Mouse (Mus musculus) liver, embryonic 14.5 days (tissue): ENCODE data around the gene Myh1. TPM values are rescaled to one million over a fixed set of nuclear protein-coding genes. Genes with fewer than 3 reads are reported as not detected.

ENCODE experiments used
- ATAC-seq: fragments of 200-750 bp; cut with Nextera tagmentation; 2 replicates; pipeline ENCODE4 v1.8.0; 2017; ENCODE audit warnings: moderate number of reproducible peaks, mild to moderate bottlenecking, moderate library complexity; ENCODE audit not compliant: insufficient read depth
- DNase-seq, 3 experiments: peaks; one replicate each; pipeline ENCODE4 v3.0.0-alpha.2; 2012 to 2013; ENCODE audit warnings: low read depth in 3 of 3, low spot score in 3 of 3
- H3K27ac ChIP-seq: fragments of 300-500 bp; sonication (generic); 2 replicates; pipeline ENCODE4 v1.5.1; 2014; ENCODE audit warnings: moderate library complexity, mild to moderate bottlenecking, control low read depth, inconsistent platforms
- H3K27me3 ChIP-seq: fragments of 300-500 bp; sonication (generic); 2 replicates; pipeline ENCODE4 v1.6.1; 2014; ENCODE audit warnings: mild to moderate bottlenecking, low read length, moderate library complexity; ENCODE audit not compliant: control insufficient read depth, insufficient read depth
- H3K36me3 ChIP-seq: fragments of 300-500 bp; sonication (generic); replicated peaks from 2 replicates; pipeline ENCODE4 v1.6.1; 2014; ENCODE audit warnings: low read depth; ENCODE audit not compliant: control insufficient read depth, insufficient read depth
- H3K4me1 ChIP-seq, 2 experiments: fragments of 200-500 bp in 1 of 2; fragments of 300-500 bp in 1 of 2; sonication (generic) in 1 of 2; replicated peaks; 2 replicates each; pipeline ENCODE4 v1.6.1; 2012 to 2014; ENCODE audit warnings: antibody characterized with exemption in 1 of 2, inconsistent platforms in 1 of 2, low read length in 1 of 2; ENCODE audit not compliant: control insufficient read depth in 2 of 2, insufficient read depth in 2 of 2
- H3K4me2 ChIP-seq: fragments of 300-500 bp; sonication (generic); 2 replicates; pipeline ENCODE4 v1.6.1; 2014; ENCODE audit warnings: low read depth, mild to moderate bottlenecking, control low read depth, moderate library complexity
- H3K4me3 ChIP-seq, 2 experiments: fragments of 200-500 bp in 1 of 2; fragments of 300-500 bp in 1 of 2; sonication (generic) in 1 of 2; 2 replicates each; pipeline ENCODE4 v1.5.1; 2012 to 2014; ENCODE audit warnings: low read depth in 2 of 2, low read length in 2 of 2, mild to moderate bottlenecking in 2 of 2, control low read depth in 1 of 2, inconsistent platforms in 1 of 2, moderate library complexity in 1 of 2; ENCODE audit not compliant: insufficient read depth in 1 of 2
- H3K9ac ChIP-seq: fragments of 300-500 bp; sonication (generic); replicated peaks from 2 replicates; pipeline ENCODE4 v1.6.1; 2014; ENCODE audit warnings: mild to moderate bottlenecking, control low read depth, moderate library complexity
- H3K9me3 ChIP-seq: fragments of 300-500 bp; sonication (generic); 2 replicates; pipeline ENCODE4 v1.6.1; 2016; ENCODE audit warnings: low read length, mixed read lengths; ENCODE audit not compliant: control insufficient read depth
- CTCF ChIP-seq: IDR thresholded peaks from 2 replicates; pipeline ENCODE4 v1.5.1; 2016; ENCODE audit warnings: antibody characterized with exemption, low read depth, control low read depth
- EP300 ChIP-seq: IDR thresholded peaks from 2 replicates; pipeline ENCODE4 v1.6.1; 2016; ENCODE audit warnings: antibody characterized with exemption, low read depth
- WGBS: fragments of 180-500 bp; shearing (Covaris S2); extraction: QIAGEN DNeasy Blood & Tissue Kit; methylation state at CpG from one replicate; pipeline ENCODE4 v1.1.7; 2014; ENCODE audit not compliant: insufficient replicate concordance; 5-methylcytosine and 5-hydroxymethylcytosine counted together
- polyA plus RNA-seq, 2 experiments: library from polyadenylated mRNA; depleted of rRNA in 1 of 2; stranded (reverse) in 1 of 2; unstranded in 1 of 2; fragments of >200 nt; fragmentation: Nextera tagmentation in 1 of 2; extraction: Ambion mirVana in 1 of 2; gene quantifications; 2 replicates each; pipeline versions ENCODE4 v1.2.1 to v1.2.3; 2012 to 2014

Myh1 gene
- polyA plus RNA-seq, 2 experiments = 0.01 TPM; not detected in 1

- 56% methylated on average over 3 of the region's 3 CpGs for whole genome bisulfite sequencing
- Histone ChIP-seq H3K9me3 (no peaks in the 10 kb centered on the region), H3K27me3 (no peaks in the 10 kb centered on the region), H3K4me3 (no peak overlapping the region), H3K36me3 (no peaks in the 10 kb centered on the region), H3K4me2 (no peak overlapping the region), H3K27ac (no peak overlapping the region), H3K9ac (no peak overlapping the region), H3K4me1 (no peaks in the 10 kb centered on the region)
- DNase-seq (no peak), ATAC-seq (no peak)
- TF ChIP-seq EP300 = no peak
- no peak for TF ChIP-seq CTCF
These were observed 28.9 kb downstream of the Myh1 start for GRCm38 (mm10) chr11:67228731-67229130.

- Histone ChIP-seq H3K9me3 (no peaks in the 10 kb centered on the region), H3K4me1 (no peaks in the 10 kb centered on the region), H3K27ac (no peak overlapping the region), H3K4me2 (no peak overlapping the region), H3K9ac (no peak overlapping the region), H3K4me3 (no peak overlapping the region), H3K27me3 (no peaks in the 10 kb centered on the region), H3K36me3 (no peaks in the 10 kb centered on the region)
- TF ChIP-seq EP300 (no peak), CTCF (no peak)
- WGBS = 56% methylated on average over 5 of the region's 5 CpGs
- no peak for ATAC-seq
- DNase-seq = no peak
These were observed 29.3 kb downstream of the Myh1 start for GRCm38 (mm10) chr11:67229166-67229565.

GRCm38 (mm10) chr11:67229946-67230345 lies 30.1 kb downstream of the Myh1 start:
- H3K9ac ChIP-seq = no peak overlapping the region
- no peaks in the 10 kb centered on the region for H3K36me3 ChIP-seq
- H3K4me1 ChIP-seq = no peaks in the 10 kb centered on the region
- ATAC-seq (no peak), DNase-seq (peak in 2 of 3 experiments; percentile 4 to 6)
- no peak for TF ChIP-seq CTCF
- H3K4me3 ChIP-seq = no peak overlapping the region
- H3K27me3 ChIP-seq = no peaks in the 10 kb centered on the region
- WGBS = 46% methylated on average over 2 of the region's 2 CpGs
- no peak overlapping the region for H3K4me2 ChIP-seq
- H3K27ac ChIP-seq = no peak overlapping the region
- H3K9me3 ChIP-seq = no peaks in the 10 kb centered on the region

- ATAC-seq (no peak), DNase-seq (peak in 1 of 3 experiments; percentile 3)
- Histone ChIP-seq H3K9me3 (no peaks in the 10 kb centered on the region), H3K27ac (no peak overlapping the region), H3K4me3 (no peak overlapping the region), H3K27me3 (no peaks in the 10 kb centered on the region), H3K9ac (no peak overlapping the region), H3K4me2 (no peak overlapping the region), H3K36me3 (no peaks in the 10 kb centered on the region), H3K4me1 (no peaks in the 10 kb centered on the region)
- WGBS = 46% methylated on average over 5 of the region's 5 CpGs
- TF ChIP-seq CTCF (peak; percentile 32; the same call in 1 of the 2 replicates), EP300 (no peak)
These were observed 35.9 kb downstream of the Myh1 start for GRCm38 (mm10) chr11:67235639-67236358.

GRCm38 (mm10) chr11:67236799-67237198 lies 36.9 kb downstream of the Myh1 start:
- H3K27ac ChIP-seq = no peak overlapping the region
- no peak overlapping the region for H3K4me3 ChIP-seq
- ATAC-seq (no peak), DNase-seq (no peak)
- 62% methylated on average over 9 of the region's 9 CpGs for WGBS
- no peaks in the 10 kb centered on the region for H3K27me3 ChIP-seq
- H3K36me3 ChIP-seq = no peaks in the 10 kb centered on the region
- H3K4me1 ChIP-seq = no peaks in the 10 kb centered on the region
- no peak overlapping the region for H3K9ac ChIP-seq
- no peaks in the 10 kb centered on the region for H3K9me3 ChIP-seq
- no peak overlapping the region for H3K4me2 ChIP-seq
- TF ChIP-seq CTCF (no peak), EP300 (no peak)
